Mouse (Mus musculus) activated CD4-positive, CD25-positive, alpha-beta regulatory T cell, adult 4 months (primary cell): ENCODE results near the gene Col4a2. TPM values are rescaled to one million over a fixed set of nuclear protein-coding genes. Genes with fewer than 3 reads are reported as not detected.

ENCODE experiments used
- ATAC-seq: one replicate; pipeline ENCODE4 v1.8.0; 2017
- polyA plus RNA-seq, 2 experiments: library from polyadenylated mRNA; unstranded; fragments of 100-300 nt; shearing (Covaris generic); gene quantifications; one replicate each; pipeline ENCODE4 v1.2.1; 2017

Col4a2 gene
- polyA plus RNA-seq, 2 experiments from 2014 or later, result not detected

DNA sequence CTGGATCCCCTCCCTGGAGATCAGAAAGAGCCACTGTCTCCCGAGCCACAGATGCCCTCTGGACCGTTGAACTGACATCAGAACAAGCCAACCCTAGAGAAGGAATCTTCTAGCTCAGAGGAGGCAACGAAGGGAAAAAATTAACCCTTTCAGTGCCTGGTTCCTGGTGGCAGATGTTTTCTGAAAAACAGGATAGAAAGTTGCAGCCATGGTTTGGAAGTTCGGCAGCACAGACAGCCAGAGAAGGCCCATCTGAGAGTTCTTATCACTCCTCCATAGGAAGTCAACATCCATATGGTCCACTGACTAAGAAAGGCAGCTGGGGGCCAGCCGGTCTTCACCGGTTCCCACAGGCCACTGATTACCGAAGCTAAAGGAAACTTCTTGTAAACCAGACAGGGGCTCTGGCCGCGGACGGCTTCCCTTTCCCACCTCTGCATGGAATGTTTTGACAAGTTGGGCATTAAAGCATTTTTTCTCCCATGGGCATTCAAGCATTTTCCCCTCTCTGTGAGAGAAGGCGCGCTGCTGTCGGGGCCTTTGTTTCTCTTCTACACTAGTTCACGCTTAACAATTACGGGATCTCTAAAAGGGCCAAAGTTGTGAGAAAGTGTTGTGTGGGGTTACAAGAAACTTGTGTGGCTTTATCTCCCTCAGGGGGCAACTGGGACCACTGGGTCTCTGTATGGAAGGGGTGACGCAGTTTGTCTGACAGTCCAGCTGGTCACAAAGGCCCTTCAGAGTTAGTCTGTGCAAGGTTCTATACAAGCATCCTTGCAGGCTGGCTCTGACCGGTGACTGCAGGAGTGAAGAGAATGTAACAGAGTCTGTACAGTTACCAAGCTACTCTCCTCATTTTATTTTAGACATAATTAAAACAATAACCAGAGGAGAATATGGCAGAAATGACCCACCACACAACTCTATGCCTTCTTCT is 49.9 kb downstream of the Col4a2 start:
- no peak for ATAC-seq

- ATAC-seq, result no peak
Measured at GRCm38 (mm10) chr8:11363340-11364126, 50.9 kb downstream of the Col4a2 start.

GRCm38 (mm10) chr8:11366251-11366650 is 53.6 kb downstream of the Col4a2 start:
- ATAC-seq, result no peak

GRCm38 (mm10) chr8:11366741-11367140 is 54.1 kb downstream of the Col4a2 start:
- ATAC-seq, result no peak

- ATAC-seq, result no peak
Measured at GRCm38 (mm10) chr8:11367670-11368069, 55.1 kb downstream of the Col4a2 start.

GRCm38 (mm10) chr8:11369526-11370203 is 57.1 kb downstream of the Col4a2 start:
- ATAC-seq, result no peak

GRCm38 (mm10) chr8:11371347-11371746 is 58.7 kb downstream of the Col4a2 start:
- no peak for ATAC-seq

DNA sequence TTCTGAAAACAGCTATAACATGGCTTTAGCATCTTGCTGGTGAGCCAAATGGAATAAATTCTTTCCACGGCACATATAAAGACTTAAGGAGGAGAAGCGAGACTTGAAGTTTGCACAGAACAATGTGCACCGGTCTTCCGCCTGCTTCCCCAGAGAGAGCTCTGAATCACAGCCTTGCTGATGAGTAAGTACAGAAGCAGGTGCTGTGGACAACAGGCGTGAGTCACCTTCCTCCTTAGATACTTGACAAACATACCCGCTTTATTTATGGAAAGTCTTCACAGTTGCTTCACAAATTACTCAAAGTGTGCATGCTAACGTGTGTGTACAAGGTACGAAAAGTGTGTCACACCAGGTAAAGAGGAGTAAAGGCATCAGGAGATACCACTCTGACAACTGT is 59.5 kb downstream of the Col4a2 start:
- ATAC-seq, result no peak

DNA sequence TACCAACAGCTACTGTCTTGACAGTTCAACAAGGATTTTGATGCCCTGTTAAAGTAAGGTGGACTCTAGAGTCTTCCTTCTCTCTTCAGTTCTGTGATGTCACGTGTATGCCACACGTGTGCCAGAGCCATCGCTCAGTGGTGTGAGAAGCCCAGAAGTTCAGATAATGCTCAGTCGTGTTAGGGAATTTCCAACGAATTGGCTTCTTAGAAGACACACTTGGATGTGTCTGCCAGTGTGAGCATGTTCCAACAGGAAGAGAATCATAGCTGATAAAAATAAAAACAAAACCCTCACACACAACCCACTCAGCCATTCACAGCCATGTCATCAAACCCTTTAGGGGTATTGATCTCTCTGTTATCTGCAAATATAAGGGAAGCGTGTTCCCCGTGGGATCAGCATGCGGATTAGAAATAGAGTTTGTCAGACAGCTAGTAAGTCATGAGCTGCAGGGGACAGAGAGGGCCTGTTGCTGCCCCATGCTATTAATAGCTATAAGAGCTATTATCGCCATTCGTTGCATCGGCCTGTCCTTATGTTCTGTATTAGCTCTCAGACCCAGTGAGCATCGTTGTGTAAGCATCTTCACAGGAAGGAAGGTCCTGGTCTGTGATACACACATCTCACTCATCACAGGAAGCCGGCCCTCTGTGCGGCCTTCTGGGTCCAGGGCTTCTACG is 61.2 kb downstream of the Col4a2 start:
- no peak for ATAC-seq

DNA sequence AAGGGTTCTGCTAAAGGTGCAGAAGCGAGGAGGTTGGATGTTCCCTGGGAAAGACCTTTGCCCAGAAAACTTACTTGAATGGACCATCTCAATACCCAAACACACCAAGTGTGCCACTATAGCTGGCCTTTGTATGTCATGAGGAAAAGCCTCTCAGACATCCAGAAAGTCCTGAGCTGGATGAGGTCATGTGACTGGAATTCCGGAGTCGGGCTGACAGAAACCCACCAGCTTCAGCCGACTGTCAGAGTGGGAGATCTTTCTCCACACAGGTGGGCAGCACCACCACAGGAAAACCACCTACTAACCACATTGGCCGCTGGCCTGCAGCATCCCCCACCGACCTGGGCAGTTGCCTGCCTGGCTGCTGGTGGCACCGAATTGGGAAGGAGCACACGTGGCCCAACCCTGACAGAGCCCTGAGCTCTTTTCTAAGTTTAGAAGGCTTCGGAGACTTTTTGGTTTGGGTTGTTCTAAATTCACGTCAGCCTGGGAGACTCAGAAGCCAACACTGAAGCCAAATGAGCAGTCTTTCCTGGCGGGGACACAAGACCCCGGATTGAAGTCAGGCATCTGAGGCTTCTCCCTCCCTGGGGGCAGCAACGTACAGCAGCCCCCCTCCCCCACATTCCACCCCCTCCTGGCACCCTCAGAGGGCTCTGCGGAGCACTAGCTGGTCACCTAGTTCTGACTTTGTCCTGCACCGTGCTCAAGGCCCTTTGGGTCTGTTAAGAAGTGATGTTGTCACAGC is 61.9 kb downstream of the Col4a2 start:
- no peak for ATAC-seq

DNA sequence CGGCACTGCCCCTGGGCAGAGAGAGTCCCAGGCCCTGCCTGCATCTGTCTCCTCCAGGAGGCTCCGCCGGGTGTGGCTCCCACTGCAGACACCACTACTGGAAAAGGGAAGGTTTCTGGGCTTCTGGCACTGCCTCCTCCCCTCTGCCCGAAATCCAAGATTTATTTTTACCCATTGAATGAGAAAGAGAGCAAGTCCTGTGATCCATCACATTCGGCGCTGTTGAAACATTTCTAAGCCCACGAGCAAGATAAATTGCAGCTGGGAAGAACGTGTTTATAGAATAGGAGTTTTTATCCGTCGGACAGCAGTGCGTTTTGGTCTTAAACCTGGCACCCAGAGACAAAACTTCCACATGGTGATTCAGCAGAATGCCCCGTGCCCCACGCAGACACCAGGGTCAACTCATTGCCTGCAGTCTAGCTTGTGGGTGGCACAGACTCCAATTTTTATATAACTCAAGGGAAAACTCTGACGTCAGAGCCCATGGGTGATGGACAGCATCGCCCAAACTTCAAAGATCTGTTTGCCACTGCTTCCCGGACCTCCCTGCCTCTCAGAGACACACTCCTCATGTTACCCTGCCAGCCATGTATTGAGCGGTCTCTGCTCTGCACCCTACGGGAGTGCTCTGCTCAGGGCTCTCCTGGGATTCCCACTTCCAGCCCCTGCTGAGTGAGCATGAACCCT is 63.3 kb downstream of the Col4a2 start:
- no peak for ATAC-seq

DNA sequence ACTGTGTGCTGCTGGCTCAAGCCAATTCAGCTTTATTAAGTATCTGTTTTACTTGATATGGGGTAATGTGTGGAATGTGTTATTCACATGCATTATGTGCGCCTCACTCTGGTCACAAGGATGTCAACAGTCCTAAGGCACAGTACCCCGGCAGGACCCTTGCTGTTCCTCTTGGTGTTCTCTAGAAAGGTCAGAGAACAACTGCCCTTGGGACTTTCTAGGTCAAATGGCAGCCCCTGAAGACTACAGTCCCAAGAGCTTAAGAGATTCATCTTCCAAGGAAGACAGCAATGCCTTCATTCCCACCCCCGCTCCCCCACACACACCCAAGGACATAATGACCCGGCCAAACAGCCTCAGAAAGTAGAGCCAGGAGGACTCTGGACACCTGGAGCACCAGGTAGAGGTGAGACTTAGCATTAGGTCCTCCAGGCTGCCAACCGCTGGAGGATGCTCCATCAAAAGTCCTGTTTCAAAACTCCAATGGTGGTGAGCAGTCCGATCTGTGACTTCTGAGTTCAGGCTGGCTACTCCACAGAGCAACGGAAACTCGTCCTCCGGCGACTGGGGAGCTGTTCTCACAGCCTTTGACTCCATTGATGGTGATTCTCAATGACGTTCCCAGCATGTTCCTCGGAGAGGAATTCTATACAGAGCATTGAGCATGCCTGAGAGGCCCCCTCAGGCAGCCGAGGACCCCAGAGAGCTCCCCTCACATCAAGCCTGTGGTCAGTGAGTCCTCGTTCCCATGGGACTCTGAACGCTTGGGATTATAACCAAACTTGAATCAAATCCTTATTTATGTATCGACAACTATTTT is 65.0 kb downstream of the Col4a2 start:
- no peak for ATAC-seq

GRCm38 (mm10) chr8:11379590-11379989 is 67.0 kb downstream of the Col4a2 start:
- no peak for ATAC-seq

- no peak for ATAC-seq
Measured at GRCm38 (mm10) chr8:11381544-11381943, 68.9 kb downstream of the Col4a2 start.

GRCm38 (mm10) chr8:11382059-11382810 is 69.6 kb downstream of the Col4a2 start:
- ATAC-seq, result no peak

- ATAC-seq, result no peak
Measured at GRCm38 (mm10) chr8:11382933-11383332, 70.3 kb downstream of the Col4a2 start.

DNA sequence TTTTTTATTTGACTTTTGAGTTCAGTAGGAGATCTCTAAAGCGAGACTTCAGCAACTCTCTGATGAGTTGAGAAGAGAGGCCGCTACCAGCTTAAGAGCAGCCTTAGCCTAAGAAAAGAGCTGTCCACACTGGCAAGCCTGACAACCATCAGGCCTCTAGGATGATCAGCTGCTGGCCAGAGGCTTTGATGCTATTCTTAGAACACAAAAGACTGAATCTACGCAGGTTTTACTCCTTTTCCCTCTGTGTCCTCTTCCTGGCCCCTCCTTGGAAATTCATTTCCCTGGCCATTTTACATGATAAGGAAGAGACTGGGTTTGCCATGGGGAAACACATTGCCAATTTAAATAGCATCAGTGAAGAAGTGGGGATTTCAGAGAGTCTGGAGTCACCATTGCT is 70.8 kb downstream of the Col4a2 start:
- ATAC-seq, result no peak

GRCm38 (mm10) chr8:11384841-11385240 is 72.2 kb downstream of the Col4a2 start:
- no peak for ATAC-seq

DNA sequence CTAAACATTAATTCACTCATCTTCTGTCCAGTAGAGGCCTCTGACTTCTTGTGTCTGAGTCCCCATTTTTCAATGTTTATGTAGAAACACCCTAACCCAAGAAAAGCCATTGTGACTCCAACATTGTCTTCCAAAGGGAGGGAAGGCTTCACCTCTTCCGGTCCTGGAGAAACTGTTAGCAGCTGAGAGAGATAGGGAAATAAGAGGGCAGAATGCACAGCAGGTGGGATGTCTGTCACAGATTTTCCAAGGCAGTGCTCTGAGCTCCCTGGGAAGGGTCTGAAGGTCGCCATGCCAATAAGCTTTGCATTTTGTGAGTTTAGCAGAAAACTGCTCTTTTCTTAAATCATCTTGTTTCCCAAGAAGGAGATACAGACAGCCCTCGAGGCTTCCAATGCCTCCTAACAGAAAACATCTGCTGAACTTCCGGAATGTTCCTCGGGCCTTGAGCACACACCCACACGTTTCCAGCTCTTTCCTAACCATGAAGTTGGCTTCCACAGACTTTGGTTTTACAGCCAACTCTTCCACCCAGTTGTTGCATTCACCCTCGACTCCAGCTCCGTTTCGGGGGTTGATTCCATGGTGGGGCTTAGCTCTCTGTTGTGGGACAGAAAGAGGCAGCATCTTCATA is 72.8 kb downstream of the Col4a2 start:
- no peak for ATAC-seq
